Mouse (Mus musculus): Measurements from ENCODE around the gene Chrdl2.

DNA sequence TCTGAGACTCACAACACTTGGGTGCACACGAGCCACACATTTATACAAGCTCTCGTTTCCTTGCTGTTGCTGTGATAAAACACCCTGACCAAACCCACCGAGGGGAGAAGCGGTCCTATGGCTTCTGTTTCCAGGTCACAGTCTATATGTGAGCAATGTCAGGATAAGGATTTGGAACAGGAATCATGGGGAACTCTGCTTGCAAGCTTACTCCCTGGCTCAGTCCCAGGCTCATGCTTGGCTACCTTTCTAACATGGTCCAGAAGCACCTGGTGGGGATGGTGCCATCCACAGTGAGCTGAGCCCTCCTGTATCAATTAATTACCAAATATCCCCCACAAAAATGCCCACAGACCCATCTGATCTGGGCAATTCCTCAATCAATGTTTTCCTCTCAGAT, 36.8 kb upstream of the Chrdl2 start:
- TF ChIP-seq CTCF (IDR thresholded peaks at IDR 0.05; ENCODE audit: borderline replicate concordance, insufficient read depth, low read depth, low read length) (no peak), POLR2A (IDR thresholded peaks at IDR 0.05; ENCODE audit: borderline replicate concordance, insufficient read depth, low read length) (no peak)
